Mouse (Mus musculus) cortical plate, adult 2 months (tissue): Measurements from ENCODE around the gene Spaca3.

Experiments
- CTCF ChIP-seq: fragments of 200-500 bp; IDR thresholded peaks from 2 replicates; pipeline ENCODE4 v1.5.1; 2011; ENCODE audit warnings: mild to moderate bottlenecking, control low read depth, low read length; ENCODE audit not compliant: insufficient read depth; ENCODE audit errors: extremely low read depth
- POLR2A ChIP-seq: fragments of 200-500 bp; IDR thresholded peaks from 2 replicates; pipeline ENCODE4 v1.6.1; 2011; ENCODE audit warnings: mild to moderate bottlenecking, low read length, control low read depth; ENCODE audit not compliant: insufficient read depth; ENCODE audit errors: extremely low read depth

DNA sequence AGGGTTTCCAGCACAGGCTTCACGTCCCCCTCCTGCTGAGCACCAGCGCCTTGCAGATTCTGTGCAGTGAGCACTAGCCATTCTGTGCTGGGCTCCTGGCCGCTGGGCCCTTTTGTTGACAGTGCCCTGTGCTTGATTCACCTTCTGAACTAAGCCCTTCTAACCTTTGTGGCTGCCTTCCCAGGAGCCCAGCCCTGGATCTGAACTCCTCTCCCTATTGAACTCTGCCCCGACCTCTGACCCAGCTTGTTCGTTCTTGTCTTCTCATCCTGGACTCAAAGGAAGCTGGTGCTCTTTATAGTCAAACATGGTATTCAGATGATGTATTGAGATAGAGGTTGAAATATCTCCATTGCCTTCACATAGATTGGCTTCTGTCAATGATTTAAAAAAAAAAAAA, 10.0 kb upstream of the Spaca3 start:
- TF ChIP-seq CTCF (no peak), POLR2A (no peak)
